Mouse (Mus musculus) myocyte (in vitro differentiated cells): ENCODE measurements at regions not wholly inside any gene's neighbourhood (a gene's known extent, or its start where the extent isn't known, plus 50 kb on each side); places are given as distances from the start of the nearest gene placed in this dataset.

Source experiments
- CEBPB ChIP-seq: IDR thresholded peaks from 2 replicates; pipeline ENCODE4 v1.6.1; 2011; ENCODE audit warnings: mild to moderate bottlenecking, moderate library complexity; ENCODE audit not compliant: poor library complexity, insufficient read depth, severe bottlenecking
- E2F4 ChIP-seq: IDR thresholded peaks from one replicate; pipeline ENCODE4 v1.6.1; 2011; ENCODE audit warnings: mild to moderate bottlenecking, control low read depth, moderate library complexity; ENCODE audit not compliant: insufficient read depth
- MAX ChIP-seq: IDR thresholded peaks from one replicate; pipeline ENCODE4 v1.6.1; 2011; ENCODE audit warnings: low read depth, mild to moderate bottlenecking, control low read depth
- MYOD1 ChIP-seq, 3 experiments: IDR thresholded peaks; one replicate each; pipeline ENCODE4 v1.6.1; 2011; ENCODE audit warnings: control low read depth in 2 of 3, low read depth in 2 of 3, mild to moderate bottlenecking in 2 of 3, moderate library complexity in 1 of 3; ENCODE audit not compliant: insufficient read length in 2 of 3, control insufficient read depth in 1 of 3
- MYOG ChIP-seq, 3 experiments: IDR thresholded peaks; one replicate each; pipeline ENCODE4 v1.6.1; 2011; ENCODE audit warnings: control low read depth in 2 of 3, low read depth in 2 of 3, mild to moderate bottlenecking in 2 of 3; ENCODE audit not compliant: insufficient read length in 2 of 3, control insufficient read depth in 1 of 3, insufficient read depth in 1 of 3
- POLR2A ChIP-seq: IDR thresholded peaks from one replicate; pipeline ENCODE4 v1.6.1; 2011; ENCODE audit warnings: low read depth, mild to moderate bottlenecking, control low read depth, moderate library complexity; ENCODE audit not compliant: insufficient read length
- POLR2AphosphoS2 ChIP-seq: IDR thresholded peaks from one replicate; pipeline ENCODE4 v1.6.1; 2011; ENCODE audit warnings: low read depth, control low read depth; ENCODE audit not compliant: insufficient read length
- REST ChIP-seq: IDR thresholded peaks from one replicate; pipeline ENCODE4 v1.6.1; 2011; ENCODE audit warnings: mild to moderate bottlenecking, control low read depth, moderate library complexity; ENCODE audit not compliant: insufficient read depth, insufficient read length
- SRF ChIP-seq: IDR thresholded peaks from one replicate; pipeline ENCODE4 v1.6.1; 2011; ENCODE audit warnings: low read depth; ENCODE audit not compliant: control insufficient read depth, insufficient read length
- TCF12 ChIP-seq: IDR thresholded peaks from one replicate; pipeline ENCODE4 v1.6.1; 2011; ENCODE audit warnings: mild to moderate bottlenecking, control low read depth; ENCODE audit not compliant: poor library complexity, insufficient read depth, severe bottlenecking
- TCF3 ChIP-seq: IDR thresholded peaks from one replicate; pipeline ENCODE4 v1.6.1; 2011; ENCODE audit warnings: low read depth, control low read depth; ENCODE audit not compliant: insufficient read length
- USF1 ChIP-seq: IDR thresholded peaks from one replicate; pipeline ENCODE4 v1.6.1; 2011; ENCODE audit warnings: low read depth, mild to moderate bottlenecking, control low read depth, moderate library complexity

DNA sequence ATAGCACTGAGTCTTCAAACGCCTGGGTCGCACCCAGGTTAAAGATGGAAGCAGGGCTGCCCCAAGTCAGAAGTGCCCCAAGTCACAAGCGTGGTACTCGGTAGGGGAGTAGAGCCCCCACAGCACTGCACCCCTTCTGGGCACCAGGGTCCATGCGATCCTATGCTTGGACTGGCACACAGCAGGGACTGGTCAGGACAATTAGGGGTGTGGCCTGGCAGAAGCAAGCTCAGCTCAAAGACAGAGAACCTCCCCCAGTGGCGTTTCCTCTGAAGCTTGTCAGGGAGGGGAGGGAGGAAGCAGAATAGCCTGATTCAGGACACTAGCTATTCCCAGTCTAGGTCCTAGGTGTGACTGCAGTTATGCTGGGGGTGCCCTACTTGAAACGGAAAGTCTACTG is 151.3 kb upstream of the Pgrmc2 start:
- TF ChIP-seq TCF12 (no peak), MYOG (IDR thresholded peaks at IDR 0.05; ENCODE audit: control insufficient read depth in 1 of 3, insufficient read depth in 1 of 3, insufficient read length in 2 of 3, low read depth in 2 of 3) (no peak), POLR2A (no peak), CEBPB (no peak), SRF (no peak), USF1 (no peak), E2F4 (no peak), MAX (no peak), POLR2AphosphoS2 (no peak), MYOD1 (IDR thresholded peaks at IDR 0.05; ENCODE audit: control insufficient read depth in 1 of 3, insufficient read length in 2 of 3, low read depth in 2 of 3) (no peak), REST (no peak), TCF3 (no peak)
